Mouse (Mus musculus): ENCODE measurements around the gene Slc25a39.

GRCm38 (mm10) chr11:102447497-102447896, 39.8 kb upstream of the Slc25a39 start, which contains the start of gene Fam171a2:
- no peak for TF ChIP-seq JUN (IDR thresholded peaks at IDR 0.05; ENCODE audit: insufficient read depth, low read depth, low read length)
- TF ChIP-seq POLR2A (IDR thresholded peaks at IDR 0.05; ENCODE audit: low read depth, low read length), result no peak
- TF ChIP-seq GABPA (IDR thresholded peaks at IDR 0.05; ENCODE audit: insufficient replicate concordance, low read depth, low read length), result no peak
- no peak for TF ChIP-seq HCFC1 (IDR thresholded peaks at IDR 0.05; ENCODE audit: low read depth, low read length)
- no peak for TF ChIP-seq CHD1 (IDR thresholded peaks at IDR 0.05; ENCODE audit: low read depth, low read length)
- TF ChIP-seq CTCF (conservative IDR thresholded peaks at IDR 0.05 in 1 of 2, IDR thresholded peaks at IDR 0.05 in 1 of 2; ENCODE audit: low read depth in 2 of 2, low read length in 2 of 2), result peak in 1 of 2 experiments; percentile 12; a peak in 1 of 4 replicates
- no peak for TF ChIP-seq USF1 (IDR thresholded peaks at IDR 0.05; ENCODE audit: low read depth, low read length)
- TF ChIP-seq EP300 (IDR thresholded peaks at IDR 0.05; ENCODE audit: low read length), result no peak

All from CH12.LX (cell line).